Mouse (Mus musculus): ENCODE data around the gene Sgms1.
"Not testable (repeated sequence)": the region's sequence is repeated elsewhere in the genome, so short reads cannot be mapped to it uniquely, and the experiment has no call there.

Gene Sgms1

DNA sequence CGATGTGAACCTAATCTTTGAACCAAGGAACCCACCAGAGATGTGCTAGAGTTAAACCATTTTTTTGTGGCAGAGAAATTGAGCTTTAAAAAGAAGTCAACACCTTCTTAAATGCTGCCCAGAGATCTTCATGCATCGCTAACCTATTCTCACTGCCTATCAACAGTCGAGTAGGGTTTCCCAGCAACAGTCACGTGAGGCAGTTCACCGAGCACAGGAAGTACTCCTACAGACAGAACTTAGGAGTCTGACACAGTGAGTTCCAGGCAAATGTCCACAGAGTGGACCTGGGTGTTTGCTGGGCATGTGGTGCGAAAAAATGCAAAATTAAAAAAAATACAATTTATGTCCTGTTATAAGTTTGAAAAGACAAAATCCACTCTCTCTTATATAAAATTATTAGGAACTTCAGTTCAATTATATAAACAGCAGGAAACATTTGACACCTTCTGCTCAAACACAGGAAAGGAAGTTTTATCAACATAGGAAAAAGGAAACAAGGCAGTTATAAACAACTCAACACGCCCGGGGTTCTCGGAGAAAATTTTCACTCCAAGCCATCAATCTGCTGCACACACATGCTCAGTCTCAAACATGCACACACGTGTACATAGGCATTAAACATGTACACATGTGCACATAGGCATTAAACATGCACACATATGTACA, 64.3 kb downstream of the Sgms1 start:
- DNase-seq (ENCODE audit: low spot score), result no peak

DNA sequence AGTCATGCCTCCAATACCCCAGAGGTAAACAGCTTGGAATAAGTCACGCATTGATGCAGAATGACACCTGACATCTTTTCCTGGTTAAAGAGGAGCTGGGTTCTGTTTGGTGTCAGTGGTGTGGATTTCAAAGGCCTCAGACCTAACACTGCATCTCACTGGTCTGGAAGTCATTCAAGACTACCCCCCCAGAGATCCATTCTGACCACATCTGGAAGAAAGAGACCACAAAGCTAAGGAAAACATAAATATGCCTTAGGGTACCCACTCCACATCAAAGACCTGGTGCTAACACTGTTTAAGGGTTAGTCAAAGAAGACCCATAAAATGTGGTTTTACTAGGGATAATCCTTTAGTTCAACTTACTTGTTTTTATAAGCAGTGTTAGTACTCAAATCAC, 65.0 kb downstream of the Sgms1 start:
- DNase-seq (ENCODE audit: low spot score), result no peak

DNA sequence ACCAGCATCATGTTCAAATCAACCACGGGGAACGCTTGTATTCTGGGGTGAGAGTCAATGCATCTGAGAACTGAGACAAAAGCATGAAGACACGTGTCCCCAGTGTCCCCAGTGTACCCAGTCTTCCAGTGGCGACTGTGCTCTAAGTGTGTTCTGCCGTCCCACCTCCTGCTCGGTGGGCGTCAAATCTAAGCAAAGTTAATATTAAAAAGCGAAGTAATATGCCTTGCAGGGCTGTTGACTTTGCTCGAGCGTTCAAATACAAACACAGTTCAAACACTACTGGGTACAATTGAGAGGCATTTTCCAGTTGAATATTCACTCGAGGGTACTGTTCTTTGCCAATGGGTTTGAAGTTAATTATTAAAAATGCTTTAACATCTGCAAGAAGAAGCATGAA, 66.4 kb downstream of the Sgms1 start:
- no peak for DNase-seq (ENCODE audit: low spot score)

GRCm38 (mm10) chr19:32322429-32323035, 67.0 kb downstream of the Sgms1 start:
- no peak for DNase-seq (ENCODE audit: low spot score)

DNA sequence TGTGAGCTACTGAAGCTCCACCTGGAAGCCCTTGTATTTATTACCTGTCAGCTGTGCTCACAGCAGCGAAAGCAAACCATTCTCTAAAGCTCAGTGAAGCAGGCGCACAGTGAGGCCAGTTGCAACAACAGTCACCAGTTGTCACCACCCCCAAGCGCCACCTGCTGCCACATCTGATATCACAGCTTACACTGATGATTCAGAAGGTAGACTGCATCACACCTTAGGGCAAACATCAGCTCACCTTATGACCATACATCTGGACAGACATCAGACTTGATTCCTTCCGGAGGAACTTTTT, 69.2 kb downstream of the Sgms1 start:
- peak; percentile 70 for DNase-seq (ENCODE audit: low spot score)

DNA sequence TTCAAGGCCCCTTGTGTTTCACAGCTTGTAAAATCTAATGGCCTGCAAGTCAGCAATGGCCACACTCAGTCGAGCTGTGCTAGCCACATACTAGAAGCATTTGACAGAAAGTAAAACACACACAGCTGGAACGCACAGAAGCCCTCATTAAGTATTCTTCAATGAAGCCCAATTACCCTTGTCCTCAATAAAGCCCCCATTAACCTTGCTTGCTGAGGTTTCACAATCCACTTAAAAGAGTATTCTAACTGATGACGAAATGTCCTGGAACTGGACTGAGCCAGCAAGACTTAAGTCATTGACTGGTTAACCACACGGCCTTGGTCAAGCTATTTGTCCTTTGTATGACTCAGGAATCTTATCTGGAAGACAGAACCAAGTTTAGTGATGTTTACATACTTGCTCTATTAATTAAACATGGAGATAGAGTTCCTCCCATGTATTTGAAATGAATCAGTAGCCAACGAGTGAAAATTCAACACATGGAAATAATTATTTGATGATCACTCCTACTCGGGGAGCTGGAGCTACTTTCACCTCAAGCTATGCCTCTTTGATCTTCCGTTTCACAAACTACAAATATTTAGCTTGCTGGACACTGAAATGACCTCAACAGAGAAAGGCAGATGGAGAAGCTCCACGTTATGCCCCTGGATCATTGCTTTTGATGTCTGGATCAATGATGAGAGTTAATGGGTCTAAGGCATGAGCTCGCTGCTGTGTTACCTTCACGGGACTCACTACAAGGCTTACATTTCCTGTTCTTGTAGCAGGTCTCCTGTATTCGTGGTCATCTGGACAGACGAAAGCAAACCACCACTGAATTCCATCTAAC, 69.8 kb downstream of the Sgms1 start:
- no peak for DNase-seq (ENCODE audit: low spot score)

GRCm38 (mm10) chr19:32319057-32319456, 70.5 kb downstream of the Sgms1 start:
- no peak for DNase-seq (ENCODE audit: low spot score)

- not testable (repeated sequence) for DNase-seq (ENCODE audit: low spot score)
Observed at GRCm38 (mm10) chr19:32317347-32317746, 72.2 kb downstream of the Sgms1 start.

GRCm38 (mm10) chr19:32313304-32313703, 76.2 kb downstream of the Sgms1 start:
- no peak for DNase-seq (ENCODE audit: low spot score)

DNA sequence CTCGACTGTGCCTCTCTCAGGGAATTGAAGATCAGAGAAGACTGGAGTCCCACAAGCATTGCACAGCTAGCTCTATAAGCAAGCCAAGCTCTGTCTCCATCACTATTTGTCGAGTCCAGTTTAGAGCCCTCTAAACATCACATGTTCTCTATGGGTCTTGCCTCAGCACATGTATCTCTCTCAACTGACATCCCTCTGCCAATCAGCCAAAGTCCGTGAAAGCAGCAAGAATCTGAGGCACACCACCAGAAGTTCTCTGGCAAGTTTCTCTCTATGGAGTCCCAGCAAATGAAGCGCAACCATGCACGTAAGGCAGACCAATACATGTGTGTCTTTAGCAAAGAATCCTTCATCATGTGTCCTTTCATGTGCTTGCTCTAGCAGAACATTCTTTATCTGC, 77.8 kb downstream of the Sgms1 start:
- DNase-seq (ENCODE audit: low spot score), result no peak

GRCm38 (mm10) chr19:32311063-32311462, 78.5 kb downstream of the Sgms1 start:
- no peak for DNase-seq (ENCODE audit: low spot score)

DNA sequence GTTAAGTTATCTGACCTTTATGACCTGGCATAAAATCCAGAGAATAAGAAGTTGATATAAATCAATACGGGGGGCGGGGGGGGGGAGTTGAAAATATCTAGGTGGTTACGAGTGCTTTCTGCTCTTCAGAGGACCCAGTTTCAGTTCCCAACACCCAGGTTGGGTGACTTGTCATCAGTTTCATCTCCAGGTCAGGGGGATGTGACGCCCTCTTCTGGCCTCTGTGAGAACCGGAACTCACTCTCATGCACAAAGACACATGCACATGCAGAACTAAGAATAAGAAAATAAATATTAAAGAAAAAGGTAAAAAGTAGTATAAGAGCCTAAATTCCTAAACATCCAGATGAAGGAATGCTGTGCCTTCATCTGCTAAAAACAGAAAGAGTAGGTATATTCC, 79.0 kb downstream of the Sgms1 start:
- no peak for DNase-seq (ENCODE audit: low spot score)

- DNase-seq (ENCODE audit: low spot score), result no peak
Observed at GRCm38 (mm10) chr19:32309346-32309745, 80.2 kb downstream of the Sgms1 start.

GRCm38 (mm10) chr19:32308311-32308710, 81.2 kb downstream of the Sgms1 start:
- no peak for DNase-seq (ENCODE audit: low spot score)

DNA sequence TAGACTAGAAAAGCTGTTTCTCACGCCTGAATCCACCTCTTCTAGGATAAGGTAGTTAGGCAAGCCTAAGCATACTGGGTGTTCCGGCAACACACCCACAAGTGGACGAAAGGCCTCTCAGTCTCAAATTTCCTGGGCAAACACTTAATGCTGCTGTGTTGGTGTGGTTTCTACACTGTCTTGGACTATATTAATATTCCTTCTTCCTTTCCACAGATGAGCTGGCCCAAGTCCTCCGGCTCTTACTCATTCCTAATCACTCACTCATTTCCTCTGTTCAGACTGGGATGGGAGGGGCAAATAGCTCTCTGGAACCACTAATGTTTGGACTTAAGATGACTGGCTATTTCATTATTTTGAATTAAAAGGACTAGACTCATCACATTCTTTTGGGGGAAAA, 84.6 kb downstream of the Sgms1 start:
- DNase-seq (ENCODE audit: low spot score), result peak; percentile 19

GRCm38 (mm10) chr19:32304008-32304873, 85.3 kb downstream of the Sgms1 start:
- peak; percentile 29 for DNase-seq (ENCODE audit: low spot score)

- DNase-seq (ENCODE audit: low spot score), result no peak
Observed at GRCm38 (mm10) chr19:32302835-32303381, 86.6 kb downstream of the Sgms1 start.

DNA sequence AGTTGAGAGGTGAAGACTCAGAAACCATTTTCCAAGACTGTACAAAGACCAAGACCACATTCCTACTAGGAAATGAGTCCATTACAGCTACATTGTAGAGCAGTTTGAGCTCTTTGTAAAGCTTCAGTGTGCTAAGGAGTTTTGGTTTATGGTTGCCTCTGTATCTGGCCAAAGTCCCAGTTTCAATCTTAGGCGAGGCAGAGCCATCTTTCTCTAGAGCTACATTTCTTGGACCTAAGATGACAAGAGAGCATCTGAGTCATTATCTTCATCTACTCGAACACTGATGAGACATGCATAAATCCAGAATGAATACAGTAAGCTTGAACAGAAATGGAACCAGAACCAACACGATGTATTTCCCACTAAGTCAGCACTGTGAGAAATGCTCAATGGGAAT, 87.9 kb downstream of the Sgms1 start:
- no peak for DNase-seq (ENCODE audit: low spot score)

GRCm38 (mm10) chr19:32298221-32298620, 91.3 kb downstream of the Sgms1 start:
- DNase-seq (ENCODE audit: low spot score), result no peak

DNA sequence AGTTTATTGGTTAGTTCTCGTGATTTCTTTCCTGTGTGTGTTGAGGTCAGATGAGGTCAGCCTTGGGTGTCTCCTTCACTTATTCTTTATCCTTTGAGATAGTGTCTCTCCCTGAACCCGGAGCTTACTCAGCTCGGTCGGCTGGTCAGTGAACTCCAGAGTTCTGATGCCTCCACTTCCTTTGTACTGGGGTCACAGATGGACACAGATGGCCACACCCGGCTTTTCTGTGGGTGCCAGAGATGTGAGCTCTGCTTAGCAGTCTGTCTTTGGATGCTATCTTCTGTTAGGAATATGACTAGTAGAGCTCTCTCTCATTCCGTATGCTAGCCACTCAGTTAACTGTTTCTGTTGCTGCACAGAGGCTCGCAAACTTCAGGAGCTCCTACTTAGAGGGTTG, 92.7 kb downstream of the Sgms1 start:
- DNase-seq (ENCODE audit: low spot score), result no peak

DNA sequence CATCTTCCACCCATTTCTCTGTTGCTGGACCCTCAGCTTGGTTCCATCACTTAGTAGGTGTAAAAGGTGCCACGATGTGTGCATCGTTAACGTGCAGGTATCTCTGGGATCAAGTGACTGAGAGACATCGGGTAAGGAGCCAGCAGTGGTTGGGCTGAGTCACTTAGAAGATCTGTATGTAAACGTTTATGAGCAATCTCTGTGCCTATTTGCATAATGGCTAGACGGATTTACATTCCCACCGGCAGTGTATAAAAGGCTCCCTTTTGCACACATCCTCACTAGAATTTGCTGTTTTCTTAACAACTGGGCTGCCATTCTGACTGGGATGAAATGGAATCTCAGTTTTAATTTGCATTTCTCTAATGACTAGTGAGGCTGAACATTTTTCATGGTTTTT, 93.9 kb downstream of the Sgms1 start:
- no peak for DNase-seq (ENCODE audit: low spot score)
